Mouse (Mus musculus) lung, postnatal 0 days (tissue): ENCODE results near the gene Car12.

ENCODE experiments used
- CTCF ChIP-seq: IDR thresholded peaks from 2 replicates; pipeline ENCODE4 v1.5.1; 2016; ENCODE audit warnings: antibody characterized with exemption, mild to moderate bottlenecking
- EP300 ChIP-seq: IDR thresholded peaks from 2 replicates; pipeline ENCODE4 v1.6.1; 2016; ENCODE audit warnings: antibody characterized with exemption, mild to moderate bottlenecking, control low read depth

DNA sequence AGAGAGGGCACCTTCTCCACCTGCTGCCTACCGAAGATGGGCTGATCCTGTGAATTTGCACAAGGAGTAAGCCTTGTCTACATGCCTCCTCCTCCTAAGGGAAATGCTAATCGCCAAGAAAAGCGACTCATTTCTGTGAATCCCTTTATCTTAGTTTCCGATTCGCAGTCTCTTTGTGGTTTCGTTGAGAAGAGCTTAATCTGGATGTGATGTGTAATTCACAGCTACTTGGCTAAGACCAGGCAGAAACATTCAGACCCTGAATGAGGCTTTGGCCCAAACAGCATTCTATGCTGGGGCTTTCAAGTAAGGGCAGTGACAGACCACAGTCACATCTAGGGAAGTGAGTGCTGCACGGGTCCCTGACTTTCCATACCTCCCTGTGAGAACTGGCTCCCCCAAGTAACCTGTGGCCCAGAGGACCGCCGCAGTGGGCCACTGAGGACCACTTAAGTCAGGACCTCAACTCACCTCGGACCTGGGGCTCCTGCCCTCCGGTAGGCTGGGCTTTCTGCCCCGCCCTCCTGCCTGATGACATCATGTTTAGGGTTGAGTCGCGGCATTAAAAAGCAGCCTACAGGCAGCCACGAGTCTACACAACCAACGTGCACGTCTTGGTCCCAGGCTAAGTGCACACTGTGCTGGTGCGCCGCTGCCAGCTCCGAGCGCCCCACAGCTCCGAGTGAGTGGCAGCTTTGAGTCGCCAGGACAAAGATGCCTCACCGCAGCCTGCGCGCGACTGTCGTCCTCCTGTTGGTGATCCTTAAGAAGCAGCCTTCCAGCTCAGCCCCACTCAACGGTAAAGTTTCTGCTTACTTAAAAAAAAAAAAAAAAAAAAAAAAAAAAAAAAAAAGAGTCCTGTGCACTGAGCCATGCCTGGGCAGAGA, at the start of gene Car12:
- TF ChIP-seq EP300: no peak
- TF ChIP-seq CTCF: no peak
